Mouse (Mus musculus) cerebral cortex, adult 2 months (tissue): Measurements from ENCODE around the gene Zfp784.

Source experiments
- WGBS: fragments of 180-500 bp; shearing (Covaris S2); methylation state at CpG from one replicate; pipeline ENCODE4 v1.1.7; 2018; 5-methylcytosine and 5-hydroxymethylcytosine counted together

Zfp784 gene

DNA sequence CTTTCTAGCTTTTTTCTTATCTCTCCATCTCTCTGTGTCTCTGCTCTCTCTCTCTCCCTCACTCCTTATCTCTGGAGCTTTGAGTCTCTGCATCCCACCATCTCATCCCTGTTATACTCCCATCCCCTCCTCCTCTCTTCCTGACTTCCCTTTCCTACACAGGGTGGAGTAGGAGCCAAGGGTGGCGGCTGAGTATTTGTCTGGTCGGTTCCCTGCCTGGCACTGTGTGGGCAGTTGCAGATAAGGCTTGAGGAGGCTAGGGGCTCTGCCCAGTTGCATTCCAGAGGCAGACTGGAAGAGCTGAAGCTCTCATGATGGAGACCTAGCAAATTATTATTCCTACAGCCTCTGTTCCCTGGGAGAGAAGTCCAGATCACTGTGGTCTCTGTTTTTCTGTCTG is 50.0 kb downstream of the Zfp784 start:
- WGBS: 57% methylated on average over 2 of the region's 2 CpGs
